Mouse (Mus musculus): ENCODE data around the gene Kif27.

- TF ChIP-seq CTCF (IDR thresholded peaks at IDR 0.05; ENCODE audit: low read depth, low read length) (no peak), POLR2AphosphoS5 (IDR thresholded peaks at IDR 0.05; ENCODE audit: insufficient replicate concordance, low read depth, low read length) (no peak), TAL1 (conservative IDR thresholded peaks at IDR 0.05; ENCODE audit: low read depth, low read length) (no peak), GATA1 (IDR thresholded peaks at IDR 0.05; ENCODE audit: borderline replicate concordance, low read length) (no peak), GATA2 (IDR thresholded peaks at IDR 0.05; ENCODE audit: borderline replicate concordance, low read depth, low read length) (no peak)
Observed at GRCm38 (mm10) chr13:58280528-58280927, 78.4 kb downstream of the Kif27 start.
